Mouse (Mus musculus) testis, adult 2 months (tissue): ENCODE measurements at regions not wholly inside any gene's neighbourhood (a gene's known extent, or its start where the extent isn't known, plus 50 kb on each side); places are given as distances from the start of the nearest gene placed in this dataset.

ENCODE experiments used
- CTCF ChIP-seq: fragments of 200-500 bp; IDR thresholded peaks from 2 replicates; pipeline ENCODE4 v1.5.1; 2012; ENCODE audit warnings: low read depth, mild to moderate bottlenecking, inconsistent platforms, low read length, moderate library complexity; ENCODE audit not compliant: control insufficient read depth, insufficient read depth, insufficient replicate concordance
- POLR2A ChIP-seq: fragments of 200-500 bp; IDR thresholded peaks from 2 replicates; pipeline ENCODE4 v1.6.1; 2012; ENCODE audit warnings: low read depth, mild to moderate bottlenecking, inconsistent platforms, low read length, moderate library complexity; ENCODE audit not compliant: control insufficient read depth

GRCm38 (mm10) chr13:119347988-119348387 is 80.4 kb upstream of the Paip1 start:
- no peak for TF ChIP-seq POLR2A
- no peak for TF ChIP-seq CTCF
